Mouse (Mus musculus) intestine, postnatal 0 days (tissue): ENCODE data around the gene Gm11084. TPM values are rescaled to one million over a fixed set of nuclear protein-coding genes. Genes with fewer than 3 reads are reported as not detected.
"Not testable (repeated sequence)": the region's sequence is repeated elsewhere in the genome, so short reads cannot be mapped to it uniquely, and the experiment has no call there.

Experiments used
- ATAC-seq: fragments of 200-750 bp; cut with Nextera tagmentation; 2 replicates; pipeline ENCODE4 v1.8.0; 2017; ENCODE audit warnings: mild to moderate bottlenecking, moderate TSS enrichment, moderate library complexity
- H3K27ac ChIP-seq: fragments of 300-500 bp; sonication (generic); 2 replicates; pipeline ENCODE4 v1.5.1; 2014; ENCODE audit warnings: mild to moderate bottlenecking, low read depth, low read length, moderate library complexity
- H3K27me3 ChIP-seq: fragments of 300-500 bp; sonication (generic); replicated peaks from 2 replicates; pipeline ENCODE4 v1.6.1; 2014; ENCODE audit warnings: low read length, mixed read lengths; ENCODE audit not compliant: control insufficient read depth, insufficient read depth
- H3K36me3 ChIP-seq: fragments of 300-500 bp; sonication (generic); 2 replicates; pipeline ENCODE4 v1.6.1; 2014; ENCODE audit warnings: mild to moderate bottlenecking, moderate library complexity; ENCODE audit not compliant: control insufficient read depth, insufficient read depth
- H3K4me1 ChIP-seq: fragments of 300-500 bp; sonication (generic); replicated peaks from 2 replicates; pipeline ENCODE4 v1.6.1; 2014; ENCODE audit warnings: antibody characterized with exemption, low read length, mixed read lengths; ENCODE audit not compliant: control insufficient read depth, insufficient read depth
- H3K4me2 ChIP-seq: fragments of 300-500 bp; sonication (generic); replicated peaks from 2 replicates; pipeline ENCODE4 v1.6.1; 2014; ENCODE audit warnings: low read depth, mild to moderate bottlenecking, moderate library complexity
- H3K4me3 ChIP-seq: fragments of 300-500 bp; sonication (generic); 2 replicates; pipeline ENCODE4 v1.5.1; 2014; ENCODE audit warnings: low read depth, low read length
- H3K9ac ChIP-seq: fragments of 300-500 bp; sonication (generic); 2 replicates; pipeline ENCODE4 v1.6.1; 2014; ENCODE audit warnings: mild to moderate bottlenecking, low read depth, low read length
- H3K9me3 ChIP-seq: fragments of 300-500 bp; sonication (generic); 2 replicates; pipeline ENCODE4 v1.6.1; 2016; ENCODE audit warnings: mixed run types; ENCODE audit not compliant: control insufficient read depth
- CTCF ChIP-seq: sonication (generic); IDR thresholded peaks from 2 replicates; pipeline ENCODE4 v1.5.1; 2016; ENCODE audit warnings: low read depth, mild to moderate bottlenecking, control low read depth, antibody characterized with exemption, moderate library complexity
- WGBS: fragments of 180-500 bp; shearing (Covaris S2); extraction: QIAGEN DNeasy Blood & Tissue Kit; methylation state at CpG from one replicate; pipeline ENCODE4 v1.1.7; 2014; 5-methylcytosine and 5-hydroxymethylcytosine counted together
- polyA plus RNA-seq: library from polyadenylated mRNA; unstranded; fragments of >200 nt; fragmentation: Nextera tagmentation; extraction: Ambion mirVana; gene quantifications from 2 replicates; pipeline ENCODE4 v1.2.1, GENCODE M21; 2015

The Gm11084 gene
- polyA plus RNA-seq, 1 experiment from 2014 or later, result not detected

DNA sequence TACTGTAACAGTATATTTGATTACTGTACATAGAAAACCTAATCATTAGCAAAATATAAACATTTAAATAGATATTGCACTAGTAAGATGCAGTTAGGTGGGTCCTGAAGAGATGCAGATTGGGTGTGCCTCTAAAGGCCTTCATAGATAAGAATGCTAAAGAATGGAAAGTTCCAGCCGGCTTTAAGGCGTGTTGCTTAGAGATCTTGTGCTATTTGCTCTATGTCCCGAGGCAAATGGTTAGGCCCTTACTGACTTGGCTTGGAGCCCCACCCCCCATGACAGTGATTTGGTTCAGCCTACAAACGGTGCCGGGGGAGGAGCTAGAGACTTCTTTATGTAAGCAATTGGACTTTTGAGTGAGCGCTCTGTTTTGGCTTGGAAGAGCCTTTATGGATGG lies 34.5 kb upstream of the Gm11084 start:
- H3K36me3 ChIP-seq, result no peaks in the 10 kb centered on the region
- no peak overlapping the region for H3K4me2 ChIP-seq
- no peak overlapping the region for H3K27ac ChIP-seq
- no peak overlapping the region for H3K9ac ChIP-seq
- ATAC-seq, result no peak
- WGBS, result 49% methylated on average over 6 of the region's 6 CpGs
- no peaks in the 10 kb centered on the region; the same call in 1 of the 2 replicates for H3K4me1 ChIP-seq
- H3K9me3 ChIP-seq, result no peaks in the 10 kb centered on the region
- no peaks in the 10 kb centered on the region for H3K27me3 ChIP-seq
- no peak for TF ChIP-seq CTCF
- no peak overlapping the region for H3K4me3 ChIP-seq

DNA sequence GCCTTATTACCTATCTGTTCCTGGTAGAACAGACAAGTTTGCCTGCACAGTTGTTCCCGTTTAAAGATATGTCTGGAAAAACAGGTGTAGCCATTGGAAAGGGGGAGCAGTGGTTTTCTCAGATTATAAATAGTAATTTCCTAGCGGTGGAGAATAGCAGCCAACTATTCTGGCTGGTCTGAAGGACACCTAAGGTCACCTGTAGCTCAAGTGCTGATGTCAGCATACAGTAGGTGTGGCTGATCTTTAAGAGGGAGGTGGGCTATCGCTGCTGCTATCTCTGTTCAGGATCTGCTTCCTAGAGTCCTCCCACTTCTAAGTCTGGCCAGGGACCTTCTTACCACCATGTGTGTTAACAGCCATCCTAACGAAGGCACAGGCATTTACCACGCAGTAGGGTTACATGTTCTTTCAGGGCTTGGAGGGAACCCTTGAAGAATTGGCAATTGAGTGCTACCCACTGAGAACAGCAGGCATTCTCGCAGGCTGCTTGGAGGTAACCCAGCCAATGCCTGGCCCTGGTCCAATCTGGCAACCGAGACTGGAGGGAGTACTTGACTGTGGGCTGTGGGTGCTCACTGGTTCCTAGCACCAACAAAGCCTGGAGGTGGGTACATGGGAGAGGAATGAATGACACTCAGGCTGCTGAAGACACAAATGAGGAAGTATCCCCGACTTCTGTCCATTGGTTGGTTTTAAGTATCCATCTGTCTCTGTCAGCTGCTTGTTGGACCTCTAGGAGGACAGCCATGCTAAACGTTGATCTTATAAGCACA lies 33.0 kb upstream of the Gm11084 start:
- H3K9ac ChIP-seq, result no peak overlapping the region
- H3K27me3 ChIP-seq, result no peaks in the 10 kb centered on the region
- H3K36me3 ChIP-seq, result no peaks in the 10 kb centered on the region
- no peaks in the 10 kb centered on the region; the same call in 1 of the 2 replicates for H3K4me1 ChIP-seq
- no peak overlapping the region for H3K4me2 ChIP-seq
- ATAC-seq, result no peak
- H3K27ac ChIP-seq, result no peak overlapping the region
- no peak for TF ChIP-seq CTCF
- no peaks in the 10 kb centered on the region for H3K9me3 ChIP-seq
- H3K4me3 ChIP-seq, result no peak overlapping the region
- 72% methylated on average over 9 of the region's 9 CpGs for WGBS

- H3K27ac ChIP-seq, H3K27me3 ChIP-seq, H3K4me2 ChIP-seq, H3K9ac ChIP-seq, H3K4me3 ChIP-seq, ATAC-seq, H3K36me3 ChIP-seq, H3K4me1 ChIP-seq: not testable (repeated sequence)
- H3K9me3 ChIP-seq, result 0 out of 2 replicates have a peak, but pooled peaks cover 11% of the 10 kb centered on the region
- WGBS, result 79% methylated on average over 9 of the region's 9 CpGs
Measured at GRCm38 (mm10) chr2:73014063-73014462, 27.5 kb upstream of the Gm11084 start.

DNA sequence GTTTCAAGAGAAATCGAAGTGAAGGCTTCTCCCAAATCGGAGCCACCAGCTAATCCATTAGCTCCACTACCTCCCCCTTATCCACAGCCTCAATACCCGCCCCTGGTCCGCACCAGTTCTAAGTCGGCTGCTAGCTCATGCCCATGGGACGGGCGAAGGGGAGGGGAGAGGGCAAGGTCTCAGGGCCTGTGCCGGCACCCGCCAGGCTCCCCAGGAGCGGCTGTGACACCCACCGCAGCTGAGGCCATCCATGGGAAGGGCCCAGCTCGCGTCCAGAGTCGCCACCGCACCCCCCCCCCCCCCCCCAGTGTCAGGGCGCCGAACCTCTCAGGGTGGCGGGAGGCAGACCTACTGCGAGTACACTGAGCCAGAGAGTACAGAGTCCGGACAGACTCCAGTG lies 26.1 kb upstream of the Gm11084 start:
- Histone ChIP-seq H3K27me3 (no peaks in the 10 kb centered on the region), H3K9me3 (0 out of 2 replicates have a peak, but pooled peaks cover 11% of the 10 kb centered on the region), H3K27ac (no peak overlapping the region), H3K36me3 (no peaks in the 10 kb centered on the region), H3K4me3 (no peak overlapping the region), H3K4me1 (no peaks in the 10 kb centered on the region), H3K9ac (no peak overlapping the region), H3K4me2 (no peak overlapping the region)
- 70% methylated on average over 17 of the region's 20 CpGs for WGBS
- ATAC-seq, result no peak
- TF ChIP-seq CTCF, result no peak

DNA sequence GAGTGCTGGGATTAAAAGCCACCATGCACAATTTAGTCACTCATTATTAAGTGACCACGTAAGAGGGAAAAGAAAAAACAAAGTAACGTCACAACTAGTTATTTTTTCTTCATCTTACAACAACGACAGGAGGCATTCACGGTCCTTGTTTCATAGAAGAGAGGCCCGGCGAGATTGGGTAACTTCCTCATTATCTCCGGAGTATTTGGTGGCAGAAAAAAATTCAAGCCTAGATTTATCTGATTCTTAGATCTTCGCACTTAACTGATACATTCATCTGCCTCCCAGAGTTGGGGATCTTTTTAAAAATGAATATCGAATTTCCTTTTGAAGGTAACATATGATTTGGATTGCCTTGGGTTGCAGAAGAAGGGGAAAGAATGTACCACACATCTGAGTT lies 21.0 kb upstream of the Gm11084 start:
- no peak overlapping the region for H3K4me3 ChIP-seq
- no peaks in the 10 kb centered on the region for H3K4me1 ChIP-seq
- no peak overlapping the region for H3K27ac ChIP-seq
- H3K36me3 ChIP-seq, result no peaks in the 10 kb centered on the region
- ATAC-seq, result no peak
- no peak overlapping the region for H3K9ac ChIP-seq
- no peaks in the 10 kb centered on the region for H3K27me3 ChIP-seq
- TF ChIP-seq CTCF, result no peak
- 0 out of 2 replicates have a peak, but pooled peaks cover 11% of the 10 kb centered on the region for H3K9me3 ChIP-seq
- WGBS, result 90% methylated on average over 9 of the region's 9 CpGs
- H3K4me2 ChIP-seq, result no peak overlapping the region

DNA sequence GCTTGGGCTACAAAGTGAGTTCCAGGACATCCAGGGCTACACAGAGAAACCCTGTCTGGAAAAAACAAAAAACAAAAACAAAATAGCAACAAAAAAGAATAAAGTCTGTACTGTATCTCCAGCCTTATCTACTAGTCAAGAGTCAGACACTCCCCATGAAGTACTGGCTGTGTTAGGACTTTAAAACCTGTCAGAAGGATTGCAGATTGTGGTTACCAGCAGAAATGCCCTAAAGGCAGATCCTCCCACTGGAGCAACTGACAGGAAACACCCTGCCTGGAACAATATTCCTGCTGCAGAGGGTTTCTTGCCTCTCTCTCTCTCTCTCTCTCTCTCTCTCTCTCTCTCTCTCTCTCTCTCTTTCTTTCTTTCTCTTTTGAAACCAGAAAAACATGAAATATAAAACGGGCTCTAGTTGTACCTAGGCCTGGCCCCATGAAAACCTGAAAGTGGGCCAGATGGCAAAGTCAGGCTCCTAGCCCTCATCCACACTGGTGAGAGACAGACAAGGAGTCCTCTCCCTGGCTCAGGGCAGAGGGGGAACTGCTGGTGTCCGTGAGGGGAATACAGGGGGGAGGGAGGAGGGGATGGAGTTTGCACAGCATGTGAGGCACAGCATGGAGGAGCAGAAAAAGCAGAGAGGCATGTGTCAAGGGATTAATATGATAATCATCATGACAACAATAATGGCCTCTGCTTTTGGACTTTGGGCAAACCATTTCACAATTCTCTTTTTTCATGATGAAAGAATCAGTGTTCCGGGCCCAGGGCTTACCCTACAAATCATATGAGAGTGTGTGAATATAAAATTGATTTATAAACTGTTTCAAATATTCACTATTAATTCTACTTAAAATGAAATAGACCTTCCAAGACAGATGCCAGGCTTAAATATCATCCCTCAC lies 19.3 kb upstream of the Gm11084 start:
- Histone ChIP-seq H3K27me3 (no peaks in the 10 kb centered on the region), H3K9ac (no peak overlapping the region), H3K4me2 (no peak overlapping the region), H3K36me3 (no peaks in the 10 kb centered on the region), H3K4me3 (no peak overlapping the region), H3K4me1 (no peaks in the 10 kb centered on the region), H3K9me3 (0 out of 2 replicates have a peak, but pooled peaks cover 7% of the 10 kb centered on the region), H3K27ac (no peak overlapping the region)
- no peak for ATAC-seq
- no peak for TF ChIP-seq CTCF
- 44% methylated on average over 3 of the region's 3 CpGs for WGBS
